Mouse (Mus musculus) cerebellum, adult 9-11 months (tissue): ENCODE results near the gene Zbtb20.
A peak's percentile ranks its signal among the peaks of the same experiment; 100 is the strongest.

Experiments
- DNase-seq: peaks from one replicate; pipeline ENCODE4 v3.0.0; 2022

Gene Zbtb20

GRCm38 (mm10) chr16:43363751-43364515 is 488.3 kb downstream of the Zbtb20 start:
- DNase-seq: no peak

- DNase-seq: no peak
These were observed 488.8 kb downstream of the Zbtb20 start for GRCm38 (mm10) chr16:43364516-43364910.

GRCm38 (mm10) chr16:43365277-43365676 is 489.6 kb downstream of the Zbtb20 start:
- no peak for DNase-seq

GRCm38 (mm10) chr16:43370496-43371020 is 494.9 kb downstream of the Zbtb20 start:
- DNase-seq: no peak

GRCm38 (mm10) chr16:43376782-43377181 is 501.1 kb downstream of the Zbtb20 start:
- no peak for DNase-seq

GRCm38 (mm10) chr16:43379351-43380325 is 504.0 kb downstream of the Zbtb20 start:
- DNase-seq: no peak

- DNase-seq: no peak
These were observed 505.5 kb downstream of the Zbtb20 start for GRCm38 (mm10) chr16:43381183-43381582.

GRCm38 (mm10) chr16:43383149-43383740 is 507.6 kb downstream of the Zbtb20 start:
- DNase-seq: no peak

GRCm38 (mm10) chr16:43384953-43385619 is 509.4 kb downstream of the Zbtb20 start:
- DNase-seq: no peak

- no peak for DNase-seq
These were observed 510.0 kb downstream of the Zbtb20 start for GRCm38 (mm10) chr16:43385620-43386210.

- no peak for DNase-seq
These were observed 510.7 kb downstream of the Zbtb20 start for GRCm38 (mm10) chr16:43386426-43386825.

GRCm38 (mm10) chr16:43388389-43388788 is 512.7 kb downstream of the Zbtb20 start:
- no peak for DNase-seq

- no peak for DNase-seq
These were observed 514.7 kb downstream of the Zbtb20 start for GRCm38 (mm10) chr16:43390387-43390786.

- DNase-seq: no peak
These were observed 517.7 kb downstream of the Zbtb20 start for GRCm38 (mm10) chr16:43393382-43393781.

- no peak for DNase-seq
These were observed 518.4 kb downstream of the Zbtb20 start for GRCm38 (mm10) chr16:43394013-43394568.

GRCm38 (mm10) chr16:43394760-43395159 is 519.1 kb downstream of the Zbtb20 start:
- DNase-seq: no peak

GRCm38 (mm10) chr16:43396849-43397628 is 521.4 kb downstream of the Zbtb20 start:
- DNase-seq: peak; percentile 25

- DNase-seq: no peak
These were observed 522.1 kb downstream of the Zbtb20 start for GRCm38 (mm10) chr16:43397629-43398323.

GRCm38 (mm10) chr16:43399428-43399827 is 523.7 kb downstream of the Zbtb20 start:
- DNase-seq: no peak

- no peak for DNase-seq
These were observed 524.4 kb downstream of the Zbtb20 start for GRCm38 (mm10) chr16:43400046-43400445.
